Mouse (Mus musculus) ovary, adult 2 months (tissue): ENCODE results near the gene Slc3a1. TPM values are rescaled to one million over a fixed set of nuclear protein-coding genes. Genes with fewer than 3 reads are reported as not detected.

ENCODE experiments used
- polyA plus RNA-seq: library from polyadenylated mRNA; depleted of rRNA; stranded (reverse); fragments of >200 nt; gene quantifications from 2 replicates; pipeline ENCODE4 v1.2.3, GENCODE M21; 2012; rRNA removed

The Slc3a1 gene
- polyA plus RNA-seq: 0.30 and 0.35 TPM in 2 replicates

GRCm38 (mm10) chr17:85028093-85028739 lies at the start of gene Slc3a1:
Gene Slc3a1, plus strand, starts transcription at chr17:85028376.

GRCm38 (mm10) chr17:85090120-85091099 lies 62.2 kb downstream of the Slc3a1 start, which contains the start of the genes Prepl and Camkmt:
Gene Prepl, minus strand, starts transcription at chr17:85090241.
Gene Camkmt, plus strand, starts transcription at chr17:85090552.

Other genes starting within 250 kb of the Slc3a1 start
- 9.0 and 13.1 TPM in 2 replicates for gene Lrpprc, start 237.6 kb upstream of the Slc3a1 start, polyA plus RNA-seq
- 13.6 and 18.4 TPM in 2 replicates for gene Ppm1b, start 71.6 kb upstream of the Slc3a1 start, polyA plus RNA-seq
- 9.6 and 10.0 TPM in 2 replicates for gene Prepl, start 61.9 kb downstream of the Slc3a1 start, polyA plus RNA-seq
- gene Camkmt, start 62.2 kb downstream of the Slc3a1 start, polyA plus RNA-seq: 3.0 and 7.8 TPM in 2 replicates